Mouse (Mus musculus): Measurements from ENCODE around the gene Tril. TPM values are rescaled to one million over a fixed set of nuclear protein-coding genes. Genes with fewer than 3 reads are reported as not detected.

The Tril gene
- total RNA-seq, 2 experiments from 2014 or later = not detected

Other genes with a start within 250 kb of the Tril start
- gene Cpvl, start 157.8 kb upstream of the Tril start, total RNA-seq (2015; ENCODE audit: low replicate concordance) = not detected in 2 replicates
- gene Cpvl, start 157.8 kb upstream of the Tril start, total RNA-seq (2017; ENCODE audit: low replicate concordance) = not detected in 2 replicates
- gene Chn2, start 218.7 kb upstream of the Tril start, total RNA-seq (2015; ENCODE audit: low replicate concordance) = 2.3 and 7.3 TPM in 2 replicates
- gene Chn2, start 218.7 kb upstream of the Tril start, total RNA-seq (2017; ENCODE audit: low replicate concordance) = 1.8 and 2.5 TPM in 2 replicates

Data from erythroblast, adult 5-6 weeks (primary cell).